Mouse (Mus musculus) spleen, adult 2 months (tissue): Measurements from ENCODE around the gene Zeb2.

Source experiments
- CTCF ChIP-seq: fragments of 200-500 bp; IDR thresholded peaks from 2 replicates; pipeline ENCODE4 v1.5.1; 2011; ENCODE audit warnings: mild to moderate bottlenecking, inconsistent platforms; ENCODE audit not compliant: insufficient read depth, insufficient read length, insufficient replicate concordance; ENCODE audit errors: extremely low read depth
- POLR2A ChIP-seq: fragments of 200-500 bp; IDR thresholded peaks from 2 replicates; pipeline ENCODE4 v1.6.1; 2011; ENCODE audit warnings: low read depth, low read length, inconsistent platforms

GRCm38 (mm10) chr2:44952830-44953422, 164.3 kb downstream of the Zeb2 start:
- no peak for TF ChIP-seq CTCF
- no peak for TF ChIP-seq POLR2A
